Mouse (Mus musculus): ENCODE data around the gene Eml4. TPM values are rescaled to one million over a fixed set of nuclear protein-coding genes. Genes with fewer than 3 reads are reported as not detected.

Gene Eml4
- polyA plus RNA-seq, 1 experiment from 2014 or later, result 31.7 TPM

- WGBS, result 5% methylated on average over 15 of the region's 15 CpGs
- Histone ChIP-seq H3K9me3 (ENCODE audit: control insufficient read depth, low read length) (no peaks in the 10 kb centered on the region), H3K4me3 (replicated peaks; ENCODE audit: low read length) (no peak overlapping the region), H3K4me2 (ENCODE audit: low read length) (peak overlapping the region; percentile 36), H3K9ac (replicated peaks; ENCODE audit: low read depth, low read length) (0 out of 2 replicates have a peak overlapping the region, but pooled peaks have one; percentile 11), H3K36me3 (ENCODE audit: control insufficient read depth, insufficient read depth) (no peaks in the 10 kb centered on the region), H3K27me3 (replicated peaks; ENCODE audit: control insufficient read depth, insufficient read depth, low read length) (no peaks in the 10 kb centered on the region), H3K27ac (ENCODE audit: low read length) (no peak overlapping the region), H3K4me1 (replicated peaks; ENCODE audit: control insufficient read depth, insufficient read depth, low read length) (peaks cover 8% of the 10 kb centered on the region)
- ATAC-seq, result peak; percentile 58
Measured at GRCm38 (mm10) chr17:83312244-83312918, 38.4 kb upstream of the Eml4 start.

GRCm38 (mm10) chr17:83313046-83313689, 37.6 kb upstream of the Eml4 start:
- H3K9ac ChIP-seq (replicated peaks; ENCODE audit: low read depth, low read length), result no peak overlapping the region
- no peaks in the 10 kb centered on the region for H3K9me3 ChIP-seq (ENCODE audit: control insufficient read depth, low read length)
- no peak overlapping the region for H3K27ac ChIP-seq (ENCODE audit: low read length)
- no peak overlapping the region for H3K4me3 ChIP-seq (replicated peaks; ENCODE audit: low read length)
- 21% methylated on average over 8 of the region's 8 CpGs for WGBS
- peaks cover 8% of the 10 kb centered on the region for H3K4me1 ChIP-seq (replicated peaks; ENCODE audit: control insufficient read depth, insufficient read depth, low read length)
- H3K36me3 ChIP-seq (ENCODE audit: control insufficient read depth, insufficient read depth), result no peaks in the 10 kb centered on the region
- H3K27me3 ChIP-seq (replicated peaks; ENCODE audit: control insufficient read depth, insufficient read depth, low read length), result no peaks in the 10 kb centered on the region
- no peak overlapping the region for H3K4me2 ChIP-seq (ENCODE audit: low read length)
- no peak for ATAC-seq

- ATAC-seq, result no peak
- no peaks in the 10 kb centered on the region for H3K9me3 ChIP-seq (ENCODE audit: control insufficient read depth, low read length)
- H3K9ac ChIP-seq (replicated peaks; ENCODE audit: low read depth, low read length), result no peak overlapping the region
- H3K27me3 ChIP-seq (replicated peaks; ENCODE audit: control insufficient read depth, insufficient read depth, low read length), result no peaks in the 10 kb centered on the region
- H3K4me1 ChIP-seq (replicated peaks; ENCODE audit: control insufficient read depth, insufficient read depth, low read length), result peaks cover 8% of the 10 kb centered on the region
- 78% methylated on average over 4 of the region's 4 CpGs for WGBS
- no peak overlapping the region for H3K4me3 ChIP-seq (replicated peaks; ENCODE audit: low read length)
- no peaks in the 10 kb centered on the region for H3K36me3 ChIP-seq (ENCODE audit: control insufficient read depth, insufficient read depth)
- no peak overlapping the region for H3K27ac ChIP-seq (ENCODE audit: low read length)
- H3K4me2 ChIP-seq (ENCODE audit: low read length), result no peak overlapping the region
Measured at GRCm38 (mm10) chr17:83315476-83315875, 35.3 kb upstream of the Eml4 start.

- peak overlapping the region; percentile 56 for H3K9ac ChIP-seq (replicated peaks; ENCODE audit: low read depth, low read length)
- peak; percentile 77 for ATAC-seq
- no peaks in the 10 kb centered on the region for H3K27me3 ChIP-seq (replicated peaks; ENCODE audit: control insufficient read depth, insufficient read depth, low read length)
- H3K4me2 ChIP-seq (ENCODE audit: low read length), result peak overlapping the region; percentile 64
- no peaks in the 10 kb centered on the region for H3K9me3 ChIP-seq (ENCODE audit: control insufficient read depth, low read length)
- peak overlapping the region; percentile 61 for H3K27ac ChIP-seq (ENCODE audit: low read length)
- peak overlapping the region; percentile 36 for H3K4me3 ChIP-seq (replicated peaks; ENCODE audit: low read length)
- no peaks in the 10 kb centered on the region for H3K36me3 ChIP-seq (ENCODE audit: control insufficient read depth, insufficient read depth)
- 10% methylated on average over 25 of the region's 25 CpGs for WGBS
- H3K4me1 ChIP-seq (replicated peaks; ENCODE audit: control insufficient read depth, insufficient read depth, low read length), result peaks cover 13% of the 10 kb centered on the region
Measured at GRCm38 (mm10) chr17:83322621-83323335, 28.0 kb upstream of the Eml4 start.

- H3K27me3 ChIP-seq (replicated peaks; ENCODE audit: control insufficient read depth, insufficient read depth, low read length), result no peaks in the 10 kb centered on the region
- no peak for ATAC-seq
- H3K27ac ChIP-seq (ENCODE audit: low read length), result no peak overlapping the region
- H3K9me3 ChIP-seq (ENCODE audit: control insufficient read depth, low read length), result no peaks in the 10 kb centered on the region
- no peak overlapping the region for H3K4me3 ChIP-seq (replicated peaks; ENCODE audit: low read length)
- no peaks in the 10 kb centered on the region for H3K36me3 ChIP-seq (ENCODE audit: control insufficient read depth, insufficient read depth)
- H3K4me1 ChIP-seq (replicated peaks; ENCODE audit: control insufficient read depth, insufficient read depth, low read length), result peaks cover 13% of the 10 kb centered on the region
- H3K9ac ChIP-seq (replicated peaks; ENCODE audit: low read depth, low read length), result no peak overlapping the region
- WGBS, result 51% methylated on average over 19 of the region's 19 CpGs
- no peak overlapping the region for H3K4me2 ChIP-seq (ENCODE audit: low read length)
Measured at GRCm38 (mm10) chr17:83323410-83324268, 27.1 kb upstream of the Eml4 start.

- 70% methylated on average over 11 of the region's 11 CpGs for WGBS
- peaks cover 13% of the 10 kb centered on the region for H3K4me1 ChIP-seq (replicated peaks; ENCODE audit: control insufficient read depth, insufficient read depth, low read length)
- no peak overlapping the region for H3K27ac ChIP-seq (ENCODE audit: low read length)
- no peaks in the 10 kb centered on the region for H3K27me3 ChIP-seq (replicated peaks; ENCODE audit: control insufficient read depth, insufficient read depth, low read length)
- no peaks in the 10 kb centered on the region for H3K9me3 ChIP-seq (ENCODE audit: control insufficient read depth, low read length)
- no peak overlapping the region for H3K4me3 ChIP-seq (replicated peaks; ENCODE audit: low read length)
- no peak for ATAC-seq
- H3K36me3 ChIP-seq (ENCODE audit: control insufficient read depth, insufficient read depth), result no peaks in the 10 kb centered on the region
- no peak overlapping the region for H3K9ac ChIP-seq (replicated peaks; ENCODE audit: low read depth, low read length)
- no peak overlapping the region for H3K4me2 ChIP-seq (ENCODE audit: low read length)
Measured at GRCm38 (mm10) chr17:83324269-83324616, 26.5 kb upstream of the Eml4 start.

- H3K4me3 ChIP-seq (replicated peaks; ENCODE audit: low read length), result no peak overlapping the region
- H3K4me1 ChIP-seq (replicated peaks; ENCODE audit: control insufficient read depth, insufficient read depth, low read length), result no peaks in the 10 kb centered on the region
- H3K36me3 ChIP-seq (ENCODE audit: control insufficient read depth, insufficient read depth), result no peaks in the 10 kb centered on the region
- peak overlapping the region; percentile 22; the same call in 1 of the 2 replicates for H3K4me2 ChIP-seq (ENCODE audit: low read length)
- H3K27me3 ChIP-seq (replicated peaks; ENCODE audit: control insufficient read depth, insufficient read depth, low read length), result no peaks in the 10 kb centered on the region
- H3K27ac ChIP-seq (ENCODE audit: low read length), result no peak overlapping the region
- no peak overlapping the region for H3K9ac ChIP-seq (replicated peaks; ENCODE audit: low read depth, low read length)
- ATAC-seq, result no peak
- H3K9me3 ChIP-seq (ENCODE audit: control insufficient read depth, low read length), result no peaks in the 10 kb centered on the region
- 46% methylated on average over 13 of the region's 13 CpGs for WGBS
Measured at GRCm38 (mm10) chr17:83335183-83335584, 15.5 kb upstream of the Eml4 start.

- Histone ChIP-seq H3K4me2 (ENCODE audit: low read length) (no peak overlapping the region), H3K9ac (replicated peaks; ENCODE audit: low read depth, low read length) (no peak overlapping the region), H3K4me3 (replicated peaks; ENCODE audit: low read length) (no peak overlapping the region), H3K36me3 (ENCODE audit: control insufficient read depth, insufficient read depth) (no peaks in the 10 kb centered on the region), H3K27ac (ENCODE audit: low read length) (no peak overlapping the region), H3K9me3 (ENCODE audit: control insufficient read depth, low read length) (no peaks in the 10 kb centered on the region), H3K27me3 (replicated peaks; ENCODE audit: control insufficient read depth, insufficient read depth, low read length) (no peaks in the 10 kb centered on the region), H3K4me1 (replicated peaks; ENCODE audit: control insufficient read depth, insufficient read depth, low read length) (no peaks in the 10 kb centered on the region)
- no peak for ATAC-seq
- WGBS, result 80% methylated on average over 13 of the region's 13 CpGs
Measured at GRCm38 (mm10) chr17:83337051-83337898, 13.5 kb upstream of the Eml4 start.
